Mouse (Mus musculus) heart, embryonic 15.5 days (tissue): Measurements from ENCODE around the gene RPS10-NUDT3. TPM values are rescaled to one million over a fixed set of nuclear protein-coding genes. Genes with fewer than 3 reads are reported as not detected.
A peak's percentile ranks its signal among the peaks of the same experiment; 100 is the strongest.

ENCODE experiments used
- ATAC-seq: fragments of 200-750 bp; cut with Nextera tagmentation; replicated peaks from 2 replicates; pipeline ENCODE4 v1.8.0; 2017; ENCODE audit warnings: low read depth, moderate TSS enrichment; ENCODE audit not compliant: insufficient number of reproducible peaks, insufficient read depth, low FRiP score
- H3K27ac ChIP-seq: fragments of 300-500 bp; sonication (generic); 2 replicates; pipeline ENCODE4 v1.5.1; 2015; ENCODE audit warnings: mild to moderate bottlenecking, inconsistent platforms
- H3K27me3 ChIP-seq: fragments of 300-500 bp; sonication (generic); 2 replicates; pipeline ENCODE4 v1.6.1; 2015; ENCODE audit warnings: inconsistent platforms
- H3K36me3 ChIP-seq: fragments of 300-500 bp; sonication (generic); 2 replicates; pipeline ENCODE4 v1.6.1; 2015; ENCODE audit warnings: mild to moderate bottlenecking, inconsistent platforms
- H3K4me1 ChIP-seq: fragments of 300-500 bp; sonication (generic); replicated peaks from 2 replicates; pipeline ENCODE4 v1.6.1; 2015; ENCODE audit warnings: inconsistent platforms
- H3K4me2 ChIP-seq: fragments of 300-500 bp; sonication (generic); 2 replicates; pipeline ENCODE4 v1.6.1; 2015; ENCODE audit warnings: inconsistent platforms, mild to moderate bottlenecking, moderate library complexity
- H3K4me3 ChIP-seq: fragments of 300-500 bp; sonication (generic); 2 replicates; pipeline ENCODE4 v1.5.1; 2015; ENCODE audit warnings: mild to moderate bottlenecking, inconsistent platforms
- H3K9ac ChIP-seq: fragments of 300-500 bp; sonication (generic); 2 replicates; pipeline ENCODE4 v1.6.1; 2015; ENCODE audit warnings: mild to moderate bottlenecking, inconsistent platforms
- H3K9me3 ChIP-seq: fragments of 300-500 bp; sonication (generic); replicated peaks from 2 replicates; pipeline ENCODE4 v1.6.1; 2016; ENCODE audit warnings: inconsistent platforms
- WGBS: fragments of 180-500 bp; shearing (Covaris S2); methylation state at CpG from one replicate; pipeline ENCODE4 v1.1.7; 2015; ENCODE audit warnings: mixed read lengths; 5-methylcytosine and 5-hydroxymethylcytosine counted together
- polyA plus RNA-seq: library from polyadenylated mRNA; unstranded; fragments of >200 nt; fragmentation: Nextera tagmentation; extraction: Ambion mirVana; gene quantifications from 2 replicates; pipeline ENCODE4 v1.2.1, GENCODE M21; 2015

RPS10-NUDT3 gene
- polyA plus RNA-seq, 1 experiment from 2014 or later: not detected

DNA sequence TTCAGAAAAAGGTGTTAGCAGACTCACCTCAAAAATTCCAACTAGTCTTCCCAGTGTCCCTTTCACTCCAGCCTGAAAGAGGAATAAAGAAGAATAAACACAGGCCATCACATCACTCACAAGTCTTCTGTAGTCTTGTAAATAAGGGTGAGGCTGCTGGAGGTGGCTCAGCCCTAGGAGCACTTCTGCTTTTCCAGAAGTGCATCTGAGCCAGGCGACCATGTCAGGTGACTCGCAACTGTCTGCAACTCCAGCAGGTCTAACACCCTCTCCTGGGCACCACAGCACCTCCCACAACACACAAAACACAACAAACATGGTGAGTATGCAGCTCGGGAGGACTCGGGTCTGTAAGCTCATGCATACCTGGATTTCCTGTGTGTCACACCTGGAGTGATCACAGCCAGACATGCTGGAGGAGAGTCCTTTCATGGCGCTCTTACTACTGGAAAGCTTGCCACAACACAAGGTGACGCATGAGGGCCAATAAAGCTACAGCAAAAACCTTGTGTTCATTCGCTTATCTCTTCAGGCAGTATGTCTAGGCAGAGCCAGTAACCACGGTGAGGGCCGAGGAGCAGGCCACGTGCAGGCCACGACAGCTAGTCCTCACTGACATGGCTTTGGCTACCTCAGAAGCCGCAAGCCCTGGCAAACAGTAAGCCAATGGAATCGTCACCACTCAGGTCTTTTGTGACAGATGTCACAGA lies 51.7 kb downstream of the RPS10-NUDT3 start:
- peaks cover 62% of the 10 kb centered on the region for H3K36me3 ChIP-seq

DNA sequence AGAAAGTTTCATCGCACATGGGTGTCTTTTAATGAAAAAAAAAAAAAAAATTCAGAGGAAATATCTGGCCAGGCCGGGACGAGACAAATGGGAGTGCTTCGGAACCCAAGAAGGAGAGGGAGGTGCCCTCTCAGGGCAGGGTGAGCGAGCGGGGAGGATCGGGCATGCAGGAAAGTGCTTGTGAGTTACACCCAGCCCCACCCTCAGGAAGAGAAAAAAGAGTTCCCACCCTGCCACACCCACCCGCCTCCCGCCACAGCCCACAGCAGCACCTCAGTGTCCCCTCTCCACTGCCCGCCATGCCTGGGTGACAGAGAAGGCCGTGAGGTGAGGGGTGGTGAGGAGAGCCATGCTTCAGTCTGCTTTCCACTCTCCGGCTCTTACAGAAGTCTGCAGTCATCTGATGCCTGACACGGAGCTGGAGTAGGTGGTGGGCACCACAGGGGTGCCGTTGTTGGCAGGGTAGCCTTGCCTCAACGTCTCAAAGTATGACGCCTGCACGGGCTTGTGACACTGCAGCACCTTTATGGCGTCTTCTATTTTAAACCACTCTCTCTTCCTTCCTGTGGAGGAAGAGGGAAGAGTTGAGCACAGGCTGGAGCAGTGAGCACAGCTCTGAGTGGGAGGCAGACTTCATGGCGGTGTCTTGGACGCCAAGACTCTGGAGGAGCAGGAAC lies 54.5 kb downstream of the RPS10-NUDT3 start:
- Histone ChIP-seq H3K4me2 (no peak overlapping the region), H3K36me3 (peaks cover 75% of the 10 kb centered on the region), H3K27me3 (no peaks in the 10 kb centered on the region), H3K4me1 (peaks cover 30% of the 10 kb centered on the region), H3K27ac (no peak overlapping the region), H3K4me3 (no peak overlapping the region), H3K9ac (no peak overlapping the region), H3K9me3 (no peaks in the 10 kb centered on the region)
- ATAC-seq: no peak
- 82% methylated on average over 20 of the region's 20 CpGs for WGBS

More for the DNA sequence above, 51.7 kb downstream of the RPS10-NUDT3 start:
- Histone ChIP-seq H3K9me3 (no peaks in the 10 kb centered on the region), H3K27ac (no peak overlapping the region), H3K4me2 (no peak overlapping the region), H3K27me3 (no peaks in the 10 kb centered on the region), H3K4me3 (no peak overlapping the region), H3K4me1 (peaks cover 41% of the 10 kb centered on the region), H3K9ac (no peak overlapping the region)
- ATAC-seq: no peak
- WGBS: 76% methylated on average over 13 of the region's 13 CpGs

DNA sequence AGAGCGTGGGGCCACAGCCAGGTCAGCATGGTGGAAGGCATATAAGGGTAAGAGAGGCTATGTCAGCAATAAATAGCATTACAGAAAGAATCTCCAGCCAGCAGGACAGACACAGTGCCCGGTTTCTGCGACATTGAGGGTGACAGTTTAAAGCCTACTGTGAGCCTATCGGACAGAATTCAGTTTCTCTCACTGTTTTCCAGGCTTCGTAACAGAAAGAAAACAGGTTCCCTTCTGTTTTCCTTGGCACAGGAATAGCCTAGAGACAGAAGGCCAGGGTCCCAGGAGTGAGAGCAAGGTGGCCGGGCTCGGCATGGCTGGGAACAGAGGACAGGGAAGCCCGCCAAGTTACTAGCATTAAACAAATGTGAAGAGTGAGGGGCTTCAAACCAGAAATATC lies 55.2 kb downstream of the RPS10-NUDT3 start:
- WGBS: 77% methylated on average over 8 of the region's 8 CpGs
- peaks cover 68% of the 10 kb centered on the region for H3K36me3 ChIP-seq
- H3K9ac ChIP-seq: no peak overlapping the region

DNA sequence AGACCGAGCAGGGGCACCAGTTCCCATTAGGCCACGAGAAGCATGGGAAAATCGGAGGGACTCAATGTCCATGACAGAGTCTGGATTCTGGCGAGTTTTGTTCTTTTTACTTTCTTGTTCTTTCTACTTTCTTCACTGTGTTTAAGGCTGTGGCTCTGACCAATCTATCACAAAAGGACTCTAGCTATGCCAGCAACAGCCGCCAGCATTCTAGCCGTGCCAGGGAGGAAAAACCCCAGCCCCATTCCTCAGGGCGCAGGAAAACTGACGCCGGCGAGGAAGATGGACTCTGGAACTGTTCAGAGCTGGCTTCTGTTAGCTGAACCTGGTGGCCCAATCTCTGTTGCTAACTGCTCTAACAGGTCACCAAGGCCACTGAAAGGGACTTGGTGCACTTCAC lies 56.5 kb downstream of the RPS10-NUDT3 start:
- Histone ChIP-seq H3K36me3 (peaks cover 68% of the 10 kb centered on the region), H3K4me1 (peaks cover 43% of the 10 kb centered on the region), H3K27ac (no peak overlapping the region), H3K27me3 (no peaks in the 10 kb centered on the region), H3K9ac (no peak overlapping the region), H3K9me3 (no peaks in the 10 kb centered on the region), H3K4me2 (no peak overlapping the region), H3K4me3 (no peak overlapping the region)
- 93% methylated on average over 10 of the region's 10 CpGs for WGBS
- ATAC-seq: no peak

More for the DNA sequence above, 55.2 kb downstream of the RPS10-NUDT3 start:
- Histone ChIP-seq H3K4me3 (no peak overlapping the region), H3K4me1 (peaks cover 37% of the 10 kb centered on the region), H3K27ac (0 out of 2 replicates have a peak overlapping the region, but pooled peaks have one; percentile 20), H3K4me2 (no peak overlapping the region), H3K9me3 (no peaks in the 10 kb centered on the region), H3K27me3 (no peaks in the 10 kb centered on the region)
- no peak for ATAC-seq

DNA sequence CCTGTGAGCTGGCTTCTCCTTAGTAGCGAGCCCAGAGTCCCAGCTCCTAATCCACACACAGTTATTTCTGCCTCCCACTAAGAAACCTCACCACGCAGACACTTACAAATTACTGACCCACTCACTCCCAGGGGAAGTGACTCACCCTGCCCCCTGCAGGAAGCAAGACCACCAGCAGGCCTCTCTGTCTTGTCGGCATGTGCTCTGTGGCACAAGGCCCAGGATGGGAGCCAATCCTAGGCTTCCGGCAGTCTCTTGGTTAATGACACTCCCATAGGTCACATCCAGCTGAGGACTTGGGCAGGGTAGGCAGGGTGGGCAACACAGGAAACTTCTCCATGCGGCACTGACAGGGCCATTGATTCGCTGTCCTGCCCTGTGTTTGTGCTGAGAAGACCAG lies 57.6 kb downstream of the RPS10-NUDT3 start:
- H3K4me1 ChIP-seq: peaks cover 38% of the 10 kb centered on the region
- H3K9ac ChIP-seq: no peak overlapping the region
- ATAC-seq: 0 out of 2 replicates have a peak, but pooled peaks have one; percentile 24
- no peak overlapping the region for H3K27ac ChIP-seq
- no peaks in the 10 kb centered on the region for H3K27me3 ChIP-seq
- 67% methylated on average over 6 of the region's 6 CpGs for WGBS
- H3K9me3 ChIP-seq: no peaks in the 10 kb centered on the region
- no peak overlapping the region for H3K4me2 ChIP-seq
- H3K4me3 ChIP-seq: no peak overlapping the region
- H3K36me3 ChIP-seq: peaks cover 58% of the 10 kb centered on the region

- H3K9ac ChIP-seq: no peak overlapping the region
- ATAC-seq: no peak
- H3K36me3 ChIP-seq: peaks cover 46% of the 10 kb centered on the region
- no peaks in the 10 kb centered on the region for H3K27me3 ChIP-seq
- no peak overlapping the region for H3K27ac ChIP-seq
- H3K4me1 ChIP-seq: peaks cover 43% of the 10 kb centered on the region
- 82% methylated on average over 7 of the region's 7 CpGs for WGBS
- no peak overlapping the region for H3K4me3 ChIP-seq
- H3K4me2 ChIP-seq: no peak overlapping the region
- no peaks in the 10 kb centered on the region for H3K9me3 ChIP-seq
Measured at GRCm38 (mm10) chr17:27576056-27576455, 59.0 kb downstream of the RPS10-NUDT3 start.

- Histone ChIP-seq H3K9me3 (no peaks in the 10 kb centered on the region), H3K4me1 (peaks cover 41% of the 10 kb centered on the region), H3K27me3 (no peaks in the 10 kb centered on the region), H3K4me2 (no peak overlapping the region), H3K9ac (no peak overlapping the region), H3K27ac (peak overlapping the region; percentile 42; the same call in 1 of the 2 replicates), H3K4me3 (no peak overlapping the region), H3K36me3 (peaks cover 38% of the 10 kb centered on the region)
- WGBS: 73% methylated on average over 10 of the region's 10 CpGs
- ATAC-seq: no peak
Measured at GRCm38 (mm10) chr17:27575116-27575776, 59.8 kb downstream of the RPS10-NUDT3 start.

GRCm38 (mm10) chr17:27574470-27575115 lies 60.4 kb downstream of the RPS10-NUDT3 start:
- Histone ChIP-seq H3K4me1 (peaks cover 40% of the 10 kb centered on the region), H3K9me3 (no peaks in the 10 kb centered on the region), H3K36me3 (peaks cover 31% of the 10 kb centered on the region), H3K9ac (no peak overlapping the region), H3K27me3 (no peaks in the 10 kb centered on the region), H3K27ac (peak overlapping the region; percentile 42), H3K4me3 (no peak overlapping the region), H3K4me2 (no peak overlapping the region)
- whole genome bisulfite sequencing: 76% methylated on average over 15 of the region's 16 CpGs
- peak; percentile 59; the same call in 1 of the 2 replicates for ATAC-seq

DNA sequence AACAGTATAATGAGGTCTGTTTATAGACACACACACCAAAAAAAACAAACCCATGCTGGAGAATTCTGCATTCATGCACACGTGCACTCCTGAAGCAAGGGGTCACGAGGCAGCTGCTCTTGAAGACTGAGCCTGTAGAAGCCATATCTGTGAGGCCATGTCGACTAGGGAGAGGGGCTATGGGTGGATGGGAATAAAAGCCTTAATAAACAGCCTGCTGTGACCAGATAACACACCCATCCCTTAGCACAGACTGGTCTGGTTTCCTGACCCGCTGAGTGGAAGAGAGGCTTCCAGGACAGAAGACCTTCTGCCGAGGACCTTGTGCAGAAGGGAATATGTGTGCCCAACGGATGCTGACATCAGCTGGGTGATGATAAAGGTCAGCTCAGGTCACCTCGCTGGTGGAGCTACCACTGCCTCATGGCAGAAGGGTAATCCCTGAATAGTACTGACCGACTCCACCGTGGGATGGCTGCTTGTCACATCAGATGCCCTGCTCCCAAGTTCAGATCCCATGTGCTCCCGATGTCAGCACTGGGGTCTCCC lies 61.2 kb downstream of the RPS10-NUDT3 start:
- Histone ChIP-seq H3K36me3 (peaks cover 25% of the 10 kb centered on the region), H3K4me3 (no peak overlapping the region), H3K9me3 (no peaks in the 10 kb centered on the region), H3K27ac (no peak overlapping the region), H3K27me3 (no peaks in the 10 kb centered on the region), H3K4me2 (no peak overlapping the region), H3K4me1 (peaks cover 37% of the 10 kb centered on the region), H3K9ac (no peak overlapping the region)
- 75% methylated on average over 10 of the region's 10 CpGs for WGBS
- ATAC-seq: no peak

- WGBS: 62% methylated on average over 8 of the region's 8 CpGs
- no peak for ATAC-seq
- no peaks in the 10 kb centered on the region for H3K27me3 ChIP-seq
- H3K27ac ChIP-seq: peak overlapping the region; percentile 37; the same call in 1 of the 2 replicates
- H3K4me1 ChIP-seq: peaks cover 35% of the 10 kb centered on the region
- H3K9ac ChIP-seq: no peak overlapping the region
- no peaks in the 10 kb centered on the region for H3K9me3 ChIP-seq
- H3K4me3 ChIP-seq: no peak overlapping the region
- peaks cover 7% of the 10 kb centered on the region for H3K36me3 ChIP-seq
- H3K4me2 ChIP-seq: no peak overlapping the region
Measured at GRCm38 (mm10) chr17:27571315-27571714, 63.7 kb downstream of the RPS10-NUDT3 start.

GRCm38 (mm10) chr17:27568228-27568627 lies 66.8 kb downstream of the RPS10-NUDT3 start:
- Histone ChIP-seq H3K27ac (no peak overlapping the region), H3K27me3 (no peaks in the 10 kb centered on the region), H3K9me3 (no peaks in the 10 kb centered on the region), H3K4me1 (peaks cover 32% of the 10 kb centered on the region), H3K9ac (no peak overlapping the region), H3K4me2 (no peak overlapping the region), H3K36me3 (no peaks in the 10 kb centered on the region), H3K4me3 (no peak overlapping the region)
- ATAC-seq: no peak
- WGBS: 84% methylated on average over 5 of the region's 5 CpGs
